Mouse (Mus musculus) hindlimb bud, embryonic 11.5 days (tissue): Measurements from ENCODE around the gene Ctnnbip1.
"Not testable (repeated sequence)": the region's sequence is repeated elsewhere in the genome, so short reads cannot be mapped to it uniquely, and the experiment has no call there.

ENCODE experiments used
- DNase-seq: peaks from one replicate; pipeline ENCODE4 v3.0.0-alpha.2; 2012; ENCODE audit warnings: low read depth, low spot score; ENCODE audit errors: extremely low spot score

Ctnnbip1 gene

GRCm38 (mm10) chr4:149613497-149613896 lies 95.5 kb downstream of the Ctnnbip1 start:
- DNase-seq, result not testable (repeated sequence)

- no peak for DNase-seq
Measured at GRCm38 (mm10) chr4:149614869-149615268, 96.8 kb downstream of the Ctnnbip1 start.
